Mouse (Mus musculus) right cerebral cortex, postnatal 4 days (tissue): ENCODE data around the gene Adgre4.
"Not testable (repeated sequence)": the region's sequence is repeated elsewhere in the genome, so short reads cannot be mapped to it uniquely, and the experiment has no call there.

Experiments used
- DNase-seq: peaks from one replicate; pipeline ENCODE4 v3.0.0-alpha.2; 2022

The Adgre4 gene

DNA sequence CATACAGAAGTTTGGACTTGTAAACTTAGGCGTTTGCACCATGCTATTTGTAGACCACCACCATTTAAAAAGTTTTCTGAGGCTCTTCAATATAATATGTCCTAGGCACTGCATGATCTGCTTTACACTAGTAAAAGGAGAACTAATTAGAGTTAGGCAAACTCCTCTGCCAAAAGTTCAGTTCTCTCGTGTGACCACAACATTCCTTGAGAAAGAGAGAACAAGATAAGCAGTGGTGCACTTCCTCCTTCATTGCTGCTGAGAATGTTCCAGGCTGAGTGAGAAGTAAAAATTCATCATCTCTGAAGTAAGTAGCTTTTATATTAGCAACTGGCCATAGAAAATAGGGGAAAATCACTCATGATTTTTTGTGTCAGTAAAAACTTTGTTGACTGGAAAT is at the start of gene Adgre4:
Gene Adgre4 (plus strand): TSS at position 199 of the 400 bp plus-strand sequence.
- no peak for DNase-seq

GRCm38 (mm10) chr17:55702161-55702820 is 47.5 kb upstream of the Adgre4 start:
- DNase-seq = peak; percentile 91

DNA sequence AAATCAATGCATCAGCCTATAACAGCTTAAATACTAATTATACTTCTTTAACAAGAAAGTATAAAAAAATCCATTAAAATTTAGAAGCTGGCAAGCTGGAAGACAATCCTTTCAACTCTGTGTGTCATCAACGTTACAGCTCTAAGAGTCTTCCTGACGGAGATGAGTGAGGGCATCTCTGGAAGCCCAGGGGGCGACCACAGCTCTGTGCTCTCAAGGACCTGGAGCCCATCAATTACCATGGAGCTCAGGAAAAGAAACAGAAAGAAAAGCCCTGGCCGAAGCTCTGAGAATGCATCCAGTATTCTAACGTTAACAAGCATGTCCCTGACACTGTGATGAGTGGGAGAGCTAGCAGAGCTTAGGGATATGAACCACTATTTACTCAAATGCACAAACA is 46.9 kb upstream of the Adgre4 start:
- no peak for DNase-seq

- peak; percentile 98 for DNase-seq
Observed at GRCm38 (mm10) chr17:55711984-55712811, 37.6 kb upstream of the Adgre4 start, which contains the start of gene Pot1b. Gene Pot1b, minus strand, starts transcription at chr17:55712628.

GRCm38 (mm10) chr17:55721270-55721669 is 28.5 kb upstream of the Adgre4 start:
- DNase-seq = no peak

DNA sequence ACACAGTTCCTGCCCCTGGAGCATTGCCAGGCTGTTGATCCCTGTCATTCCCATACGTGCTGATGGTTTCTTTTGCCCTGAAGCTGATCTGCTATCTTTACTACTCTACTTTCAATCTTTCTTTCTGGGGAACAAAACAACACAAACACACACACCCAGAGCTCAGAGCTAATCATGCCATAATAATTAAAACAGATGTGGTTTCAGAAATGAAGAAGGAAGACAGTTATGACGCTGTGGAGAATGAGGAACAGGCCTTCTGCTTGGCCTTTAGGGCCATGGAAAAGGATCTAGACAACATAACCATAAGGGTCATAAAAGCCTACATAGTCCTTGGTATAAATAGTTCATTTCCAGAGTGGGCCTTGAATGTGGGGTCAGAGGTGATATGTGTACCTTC is 27.5 kb upstream of the Adgre4 start:
- DNase-seq = no peak

DNA sequence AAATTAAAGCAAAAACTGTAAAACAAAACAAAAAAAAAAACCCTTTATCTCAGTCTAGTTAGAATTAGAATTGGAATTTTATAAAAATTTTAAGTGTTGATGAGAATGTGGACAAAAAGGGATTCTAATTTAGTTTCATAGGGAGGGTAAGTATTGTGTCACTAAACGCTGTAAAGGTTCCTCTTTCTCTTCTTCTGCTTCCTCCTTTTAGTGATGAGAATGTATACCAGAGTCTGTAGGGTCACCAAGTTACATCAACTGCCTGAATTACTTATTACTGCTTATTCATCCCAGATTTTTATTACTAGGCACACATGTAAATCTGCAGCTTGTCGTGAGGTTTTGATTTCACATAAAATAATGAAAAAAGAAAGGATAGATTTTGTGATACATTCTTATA is 23.6 kb upstream of the Adgre4 start:
- DNase-seq = no peak

DNA sequence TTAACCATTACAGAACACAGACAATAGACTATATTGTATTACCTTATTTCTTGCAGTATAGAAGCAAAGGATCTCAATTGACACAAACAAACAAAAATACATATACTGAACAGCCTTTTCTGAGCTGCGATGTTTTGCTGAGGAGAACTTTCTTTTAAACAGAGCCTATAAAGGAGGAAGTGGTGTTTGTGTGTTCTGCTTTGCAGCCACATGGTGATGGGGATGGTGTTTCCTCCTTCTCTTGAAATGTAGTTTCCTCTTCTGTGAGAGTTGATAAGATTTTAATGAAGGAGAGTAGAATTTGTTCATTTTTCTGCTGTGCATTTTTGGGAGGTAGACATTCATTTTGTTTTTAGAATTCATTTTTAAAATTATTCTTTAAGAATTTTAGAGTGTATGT is 13.1 kb upstream of the Adgre4 start:
- no peak for DNase-seq

DNA sequence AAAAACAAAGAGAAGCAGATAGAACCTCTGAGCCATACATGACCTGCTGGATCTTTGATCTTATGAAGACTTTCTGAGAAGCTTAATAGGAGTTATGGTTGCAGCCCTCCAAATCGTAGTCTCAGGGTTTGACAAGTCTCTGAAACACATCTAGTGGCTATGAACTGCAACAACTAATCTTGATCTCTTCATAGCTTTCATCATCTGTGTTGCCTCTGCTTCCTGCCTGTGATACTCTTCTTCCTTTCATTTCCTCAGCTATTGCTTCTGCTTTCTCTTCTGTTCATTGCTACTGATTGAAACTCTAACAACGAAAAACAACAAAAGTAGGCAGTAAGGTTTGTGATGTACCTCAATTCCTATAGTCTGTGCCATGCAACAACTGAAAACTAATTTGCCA is 1.4 kb downstream of the Adgre4 start:
- DNase-seq = no peak

DNA sequence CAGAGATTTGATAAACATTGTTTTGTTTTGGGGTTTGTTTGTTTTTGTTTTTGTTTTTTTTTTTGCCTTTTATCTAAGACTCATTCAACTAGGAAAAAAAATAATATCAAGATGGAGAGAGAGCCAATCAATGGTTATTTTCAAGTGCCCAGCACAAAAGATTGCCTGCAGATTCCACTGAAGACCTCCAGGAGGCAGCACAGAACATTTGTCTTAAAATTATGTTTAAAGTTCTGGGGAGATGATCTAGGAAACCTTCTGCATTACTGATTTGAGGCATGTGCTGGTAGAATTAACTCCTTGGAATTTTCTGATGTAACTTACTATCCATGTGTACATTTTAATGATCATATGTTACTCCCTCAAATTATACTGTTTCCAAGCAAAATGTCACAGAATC is 63.9 kb downstream of the Adgre4 start:
- no peak for DNase-seq

DNA sequence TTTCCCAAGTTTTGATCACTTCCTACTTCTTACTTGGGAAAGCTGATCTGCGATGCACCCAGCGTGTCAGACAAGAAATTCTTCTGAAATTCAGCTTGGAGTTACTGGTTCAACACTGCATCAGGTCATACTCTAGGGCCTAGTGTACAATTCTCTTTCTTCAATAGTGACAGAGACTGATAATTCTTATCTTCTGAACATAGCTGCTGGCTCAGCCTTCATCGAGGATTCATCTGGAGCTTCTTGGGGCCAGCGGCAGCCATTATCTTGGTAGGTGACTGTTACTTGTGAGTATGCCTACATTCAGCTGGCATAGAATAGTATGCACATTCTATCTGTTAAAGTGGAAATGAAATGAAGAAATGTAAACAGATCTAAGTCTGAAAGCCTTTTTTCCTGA is 67.1 kb downstream of the Adgre4 start:
- no peak for DNase-seq

DNA sequence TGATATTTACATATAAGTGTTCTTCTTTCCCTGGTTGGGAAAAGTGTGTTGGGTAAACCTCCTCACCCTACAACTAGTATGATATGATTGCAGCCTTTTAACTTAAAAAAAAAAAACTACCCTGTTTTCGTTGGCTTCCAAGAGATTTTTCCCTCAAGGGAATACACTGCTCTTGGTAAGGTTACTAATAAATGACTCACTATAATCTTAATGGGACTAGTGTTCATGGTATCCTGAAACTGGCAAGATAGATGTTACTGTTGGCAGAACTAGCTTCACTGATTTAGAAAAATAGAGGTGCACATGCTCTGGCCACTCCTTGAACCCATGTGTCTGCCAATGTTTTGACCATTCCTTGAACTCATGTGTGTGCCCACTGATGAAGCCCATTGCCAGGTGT is 71.8 kb downstream of the Adgre4 start:
- no peak for DNase-seq

DNA sequence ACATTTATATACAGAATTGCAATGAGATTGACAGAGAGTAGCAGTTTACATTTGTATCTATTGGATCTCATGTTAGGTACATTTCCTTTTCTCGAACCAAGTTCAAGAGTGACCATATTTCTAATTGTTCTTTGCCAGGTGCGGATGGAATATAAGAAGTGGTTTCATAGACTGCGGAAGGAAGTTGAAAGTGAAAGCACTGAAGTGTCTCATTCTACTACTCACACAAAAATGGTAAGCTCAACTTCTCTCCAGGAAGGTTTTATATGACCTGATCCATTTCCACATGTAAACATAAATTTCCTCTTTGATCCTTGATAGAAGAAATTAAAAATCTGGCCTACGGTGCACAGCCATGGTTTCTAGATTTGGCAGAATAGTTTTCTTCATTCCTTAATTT is 93.3 kb downstream of the Adgre4 start:
- DNase-seq = no peak

DNA sequence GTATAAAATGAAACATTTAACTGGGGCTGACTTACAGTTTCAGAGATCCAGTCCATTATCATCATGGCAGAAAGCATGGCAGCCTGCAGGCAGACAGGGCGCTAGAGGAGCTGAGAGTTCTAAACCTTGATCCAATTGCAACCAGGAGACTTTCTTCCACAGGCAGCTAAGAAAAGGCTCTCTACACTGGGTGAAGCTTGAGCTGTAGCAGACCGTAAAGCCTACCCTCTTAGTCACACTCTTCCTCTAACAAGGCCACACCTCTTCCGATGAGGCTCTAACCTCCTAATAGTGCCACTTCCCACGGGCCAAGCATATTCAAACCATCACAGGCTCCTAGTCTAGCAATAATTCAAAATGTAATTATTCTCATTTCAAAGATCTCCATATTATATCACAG is 127.4 kb downstream of the Adgre4 start:
- no peak for DNase-seq

DNA sequence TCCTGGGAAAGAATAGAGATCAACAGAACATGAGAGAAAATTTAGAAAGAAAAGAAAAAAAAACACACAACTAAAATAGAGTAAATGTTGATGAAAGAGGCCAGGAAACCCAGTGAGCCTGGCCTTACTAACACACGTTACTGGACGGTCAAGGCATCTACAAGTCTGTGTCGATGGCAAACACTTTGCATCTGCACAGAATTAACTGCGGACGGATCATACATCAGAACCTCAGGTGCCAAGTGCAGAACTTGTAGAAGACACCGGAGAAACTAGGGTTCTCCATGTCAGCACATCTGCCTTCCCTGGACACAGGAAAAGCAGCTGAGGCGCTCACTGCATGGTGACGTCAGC is 128.5 kb downstream of the Adgre4 start:
- DNase-seq = not testable (repeated sequence)

GRCm38 (mm10) chr17:55878636-55879369 is 129.0 kb downstream of the Adgre4 start, which contains the start of gene Zfp119a:
Gene Zfp119a, minus strand, starts transcription at chr17:55878930.
- peak; percentile 68 for DNase-seq

DNA sequence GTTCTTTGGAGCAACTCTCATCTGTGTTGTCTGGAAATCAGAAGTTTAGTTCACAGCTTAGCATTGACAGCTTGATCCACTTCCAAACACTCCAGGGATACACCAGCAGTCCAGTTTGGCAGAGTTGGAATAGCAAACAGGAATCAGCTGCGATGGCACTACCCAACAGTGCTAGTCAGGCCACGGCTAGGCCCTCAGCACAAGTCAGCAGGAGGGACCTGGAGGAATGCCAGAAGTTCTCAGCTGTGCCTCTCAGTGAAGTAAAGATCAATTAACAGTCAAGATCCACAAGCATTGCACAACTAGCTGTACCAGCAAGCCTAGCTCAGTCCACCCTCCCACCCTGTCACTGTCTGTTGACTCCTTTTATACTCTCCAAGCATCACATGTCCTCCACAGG is 133.8 kb downstream of the Adgre4 start:
- DNase-seq = no peak

GRCm38 (mm10) chr17:55884912-55885311 is 135.1 kb downstream of the Adgre4 start:
- no peak for DNase-seq

GRCm38 (mm10) chr17:55892406-55892955 is 142.7 kb downstream of the Adgre4 start:
- not testable (repeated sequence) for DNase-seq

- DNase-seq = no peak
Observed at GRCm38 (mm10) chr17:55903087-55903486, 153.3 kb downstream of the Adgre4 start.
